Mouse (Mus musculus) adrenal gland, adult 18-20 months (tissue): Measurements from ENCODE around the gene Chd9. TPM values are rescaled to one million over a fixed set of nuclear protein-coding genes. Genes with fewer than 3 reads are reported as not detected.

Source experiments
- DNase-seq, 2 experiments: peaks; one replicate each; pipeline ENCODE4 v3.0.0; 2021 to 2022; ENCODE audit warnings: low spot score in 2 of 2
- total RNA-seq, 2 experiments: library from RNA; stranded (reverse); gene quantifications; 1 replicate in 1 of 2; 2 replicates in 1 of 2; pipeline ENCODE4 v1.2.3; 2021

The Chd9 gene
- total RNA-seq, 2 experiments from 2014 or later = 66.8 to 77.4 TPM

DNA sequence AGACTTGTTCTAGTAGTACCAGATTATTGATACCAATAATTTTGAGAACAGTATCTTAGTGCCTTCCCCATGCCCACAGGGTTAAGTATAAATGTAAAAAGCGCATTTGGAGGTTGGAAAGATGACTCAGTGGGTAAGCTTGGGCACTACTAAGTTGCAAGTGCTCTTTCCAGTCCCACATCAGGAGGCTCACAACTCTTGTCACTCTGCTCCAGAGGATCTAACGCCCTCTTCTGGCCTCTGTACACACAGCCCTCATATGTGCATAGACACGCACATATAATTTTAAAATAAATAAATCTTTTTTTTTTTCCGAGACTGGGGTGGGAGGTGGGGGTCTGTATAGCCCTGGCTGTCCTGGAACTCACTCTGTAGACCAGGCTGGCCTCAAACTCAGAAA lies 131.6 kb downstream of the Chd9 start:
- no peak for DNase-seq

DNA sequence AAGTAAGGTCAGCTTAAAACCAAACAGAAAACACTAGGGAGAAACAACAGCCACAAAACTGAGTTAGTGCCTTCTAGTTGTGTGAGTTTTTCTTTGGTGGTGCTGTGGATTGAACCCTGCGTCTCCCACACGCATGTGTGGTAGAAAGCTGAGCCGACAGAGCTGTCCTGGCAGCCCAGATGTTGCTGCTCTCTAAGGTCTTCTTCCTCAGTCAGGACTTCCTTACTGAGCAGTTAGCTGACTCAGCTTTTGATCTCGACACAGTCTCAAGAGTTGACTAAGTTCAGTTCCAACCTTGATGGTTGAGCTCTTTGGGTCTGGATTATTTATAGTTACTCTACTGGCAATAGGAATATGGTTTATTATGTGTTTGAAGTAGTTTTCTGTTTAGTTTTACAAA lies 133.5 kb downstream of the Chd9 start:
- DNase-seq = no peak

DNA sequence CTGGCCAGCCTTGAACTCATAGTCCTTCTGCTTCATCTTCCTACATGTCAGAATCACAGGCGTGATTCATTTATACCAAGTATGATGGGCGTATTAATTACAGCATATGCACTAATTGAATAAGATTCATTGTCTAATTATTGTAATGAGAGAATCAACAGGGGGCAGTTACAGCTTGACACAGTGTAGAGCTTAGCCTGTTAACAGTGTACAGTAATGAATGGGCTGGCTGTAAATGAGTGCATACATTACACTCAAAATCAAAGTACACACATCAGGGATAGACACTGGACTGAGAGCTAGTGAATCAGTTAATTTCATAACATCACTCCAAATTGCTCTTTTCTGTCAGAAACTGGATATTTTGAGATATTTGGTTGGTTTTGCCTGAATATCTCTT lies 135.9 kb downstream of the Chd9 start:
- no peak for DNase-seq

DNA sequence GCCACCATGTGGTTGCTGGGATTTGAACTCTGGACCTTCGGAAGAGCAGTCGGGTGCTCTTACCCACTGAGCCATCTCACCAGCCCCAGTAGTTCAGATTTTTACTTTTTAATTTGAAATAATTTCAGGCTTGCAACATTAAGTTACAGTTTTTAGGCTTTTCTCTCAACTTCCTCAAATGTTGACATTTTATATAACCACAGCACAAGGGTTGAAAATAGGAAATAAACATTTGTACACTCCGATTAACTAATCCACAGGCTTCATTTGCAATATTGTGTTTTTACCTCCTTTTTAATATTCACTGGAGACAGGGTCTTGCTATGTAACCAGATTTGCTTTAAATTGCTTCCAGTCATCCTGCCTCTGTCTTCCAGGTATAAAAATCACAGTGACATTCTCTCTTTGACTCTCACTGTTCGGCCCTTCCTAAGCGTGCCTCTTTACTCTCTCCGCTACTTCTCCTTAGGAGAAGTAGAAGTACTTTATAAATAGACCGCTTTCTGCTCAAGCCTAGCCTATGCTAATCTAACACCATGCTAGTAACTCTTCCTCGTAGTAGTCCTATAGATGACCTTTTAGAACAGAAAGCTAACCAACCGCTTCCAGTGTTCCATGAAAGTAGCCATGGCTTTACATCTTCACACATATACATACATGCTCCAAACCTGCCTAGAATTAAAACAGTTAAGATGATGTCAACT lies 137.5 kb downstream of the Chd9 start:
- DNase-seq = no peak

DNA sequence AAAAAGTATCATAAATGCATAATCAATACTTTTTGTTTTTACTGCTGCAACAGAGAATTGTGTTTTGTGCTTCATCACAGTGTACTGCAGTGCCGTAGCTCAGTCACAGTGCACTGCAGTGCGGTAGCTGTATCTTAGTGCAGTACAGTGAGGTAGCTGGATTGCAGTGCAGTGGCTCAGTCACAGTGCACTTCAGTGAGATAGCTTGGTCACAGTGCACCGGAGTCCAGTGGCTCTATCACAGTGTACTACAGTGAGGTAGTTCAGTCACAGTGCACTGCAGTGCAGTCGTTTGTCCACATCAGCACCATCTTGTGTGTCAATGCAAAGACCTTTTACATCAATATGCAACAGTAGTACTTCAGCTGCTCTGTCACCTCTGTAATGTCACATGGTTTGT lies 140.2 kb downstream of the Chd9 start:
- no peak for DNase-seq

DNA sequence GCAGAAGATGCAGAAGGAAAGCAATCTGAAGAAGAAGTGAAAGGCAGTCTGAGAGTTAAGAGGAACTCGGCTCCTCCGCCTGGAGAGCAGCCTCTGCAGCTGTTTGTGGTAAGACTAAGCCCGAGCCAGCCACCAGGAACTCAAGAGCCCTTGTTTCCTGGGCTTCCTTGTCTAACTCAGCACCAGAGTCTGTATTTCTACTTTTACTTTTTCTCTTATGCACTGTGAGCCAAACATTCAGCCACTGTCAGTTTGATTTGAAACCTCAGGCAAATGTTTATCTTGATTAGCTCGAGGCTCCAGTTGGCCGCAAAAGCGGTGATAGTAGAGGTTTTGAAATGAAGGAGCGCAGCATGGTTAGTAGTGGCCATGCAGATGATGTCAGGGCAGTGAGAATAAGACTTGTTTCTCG lies 148.8 kb downstream of the Chd9 start:
- no peak for DNase-seq

DNA sequence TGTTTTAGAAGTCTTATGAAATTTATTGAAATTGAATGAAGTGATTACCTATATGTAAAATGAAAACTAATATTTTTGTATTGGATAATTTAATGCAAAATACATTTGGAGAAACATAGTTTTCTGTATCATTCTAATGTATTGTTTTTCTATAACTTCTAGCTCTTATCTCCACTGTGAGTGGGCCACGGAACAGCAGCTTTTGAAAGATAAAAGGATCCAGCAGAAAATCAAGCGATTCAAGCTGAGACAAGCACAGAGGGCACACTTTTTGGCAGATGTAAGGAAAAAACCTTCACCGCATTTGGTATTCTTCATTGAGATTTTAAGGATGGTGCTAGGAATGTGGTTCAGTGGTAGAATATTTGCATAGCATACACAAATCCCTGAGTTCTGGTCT lies 150.6 kb downstream of the Chd9 start:
- DNase-seq = no peak

DNA sequence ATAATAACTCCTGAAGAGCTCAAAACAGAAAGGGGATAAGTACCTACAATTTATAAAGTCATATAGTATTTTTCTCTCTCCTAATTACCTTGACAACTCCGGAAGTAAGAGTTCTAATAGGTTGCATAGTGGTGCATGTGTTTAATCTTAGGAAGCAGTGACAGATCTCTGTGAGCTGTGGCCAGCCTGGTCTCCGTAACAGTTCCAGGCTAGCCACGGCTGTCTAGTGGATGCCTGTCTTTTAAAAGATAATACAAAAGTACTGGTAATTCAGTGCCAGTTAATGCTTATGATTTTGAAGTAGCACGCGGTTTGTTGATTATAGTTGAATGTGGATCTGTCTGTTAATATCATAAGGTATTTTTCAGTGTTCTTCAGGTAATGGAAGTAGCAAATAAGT lies 151.1 kb downstream of the Chd9 start:
- DNase-seq = no peak

DNA sequence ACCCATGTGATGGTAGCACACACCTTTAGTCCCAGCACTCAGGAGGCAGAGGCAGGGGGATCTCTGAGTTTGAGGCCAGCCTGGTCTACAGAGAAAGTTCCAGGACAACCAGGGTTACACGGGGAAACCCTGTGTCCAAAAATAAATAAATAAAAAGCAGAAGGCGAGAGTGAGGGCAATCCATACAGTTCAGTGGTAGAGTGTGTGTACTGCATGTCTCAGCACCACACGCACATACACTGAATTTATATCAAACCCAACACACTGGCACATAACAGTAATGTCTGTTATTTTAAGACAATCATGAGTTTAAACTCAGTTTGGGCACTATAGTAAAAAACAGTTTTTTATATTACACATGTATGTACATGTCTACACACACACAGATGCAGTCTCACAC lies 153.9 kb downstream of the Chd9 start:
- no peak for DNase-seq

DNA sequence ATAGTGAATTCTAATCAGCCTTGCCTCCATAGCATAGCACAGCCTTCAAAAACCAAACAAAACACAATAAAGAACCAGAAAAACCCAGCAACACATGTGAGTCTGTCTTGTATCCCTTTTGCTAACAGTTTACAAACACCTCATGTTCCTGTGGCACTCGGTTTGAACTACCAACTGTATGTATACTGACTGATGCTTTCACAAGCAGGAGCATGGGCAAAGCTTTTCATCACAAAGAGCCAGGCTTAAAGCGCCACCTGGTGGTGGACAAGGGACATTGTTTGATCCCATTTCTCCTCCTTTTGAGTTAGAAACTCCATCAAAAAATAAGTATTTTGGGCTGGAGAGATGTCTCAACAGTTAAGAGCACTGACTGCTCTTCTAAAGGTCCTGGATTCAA lies 191.6 kb downstream of the Chd9 start:
- DNase-seq = peak; percentile 56 to 69

DNA sequence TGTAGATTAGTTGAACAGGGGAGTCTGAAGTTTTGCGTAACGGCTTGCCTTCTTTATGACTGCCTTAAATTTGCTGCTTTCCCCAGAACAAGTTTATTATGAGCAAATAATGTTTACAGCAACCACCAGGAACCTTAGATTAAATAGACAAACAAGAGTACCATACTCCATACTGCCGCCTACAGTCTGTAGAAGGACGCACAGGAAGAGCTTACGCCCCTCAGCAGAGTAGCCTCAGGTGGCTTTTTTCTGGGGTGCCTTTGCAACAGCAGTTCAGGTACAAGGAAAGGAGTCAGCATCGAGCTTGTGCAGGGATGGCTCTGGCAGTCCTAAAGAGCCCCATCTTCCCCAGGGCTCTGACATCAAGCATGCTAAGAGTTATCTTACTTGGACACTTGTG lies 206.3 kb downstream of the Chd9 start:
- DNase-seq = no peak

DNA sequence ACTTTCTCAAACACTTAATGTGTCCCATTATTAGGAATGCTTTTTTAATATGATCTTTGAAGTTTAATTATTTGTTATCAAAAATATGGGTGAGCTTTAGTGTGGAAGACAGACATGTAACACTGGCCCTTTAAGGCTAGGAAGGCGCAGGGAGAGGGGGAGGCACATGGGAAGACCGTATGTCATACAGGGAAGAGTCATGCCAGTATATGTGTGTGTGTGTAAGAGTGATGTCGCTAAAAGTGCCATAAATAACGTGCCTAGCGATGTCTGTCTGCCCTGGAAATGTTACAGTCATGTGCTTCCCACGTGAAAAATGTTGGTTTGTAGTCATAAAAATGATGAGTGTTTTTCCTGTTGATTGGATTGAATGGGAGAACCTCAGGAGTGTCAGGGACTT lies 208.8 kb downstream of the Chd9 start:
- no peak for DNase-seq

DNA sequence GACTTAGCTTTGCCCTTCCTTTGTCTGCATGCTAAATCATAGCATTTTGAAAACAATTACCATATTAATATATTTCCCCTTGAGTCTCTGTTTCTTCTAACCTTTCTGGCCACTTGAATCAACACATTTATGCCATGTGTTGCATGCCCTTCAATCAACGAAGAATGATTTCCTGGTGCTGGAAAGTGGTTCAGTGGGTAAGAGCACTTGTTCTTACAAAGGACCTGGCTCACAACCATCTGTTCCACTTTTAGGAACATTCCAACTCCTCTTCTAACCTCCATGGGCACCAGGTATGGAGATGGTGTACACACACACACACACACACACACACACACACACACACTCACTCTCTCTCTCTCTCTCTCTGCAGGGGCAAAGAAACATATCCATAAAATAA lies 210.5 kb downstream of the Chd9 start:
- DNase-seq = no peak

DNA sequence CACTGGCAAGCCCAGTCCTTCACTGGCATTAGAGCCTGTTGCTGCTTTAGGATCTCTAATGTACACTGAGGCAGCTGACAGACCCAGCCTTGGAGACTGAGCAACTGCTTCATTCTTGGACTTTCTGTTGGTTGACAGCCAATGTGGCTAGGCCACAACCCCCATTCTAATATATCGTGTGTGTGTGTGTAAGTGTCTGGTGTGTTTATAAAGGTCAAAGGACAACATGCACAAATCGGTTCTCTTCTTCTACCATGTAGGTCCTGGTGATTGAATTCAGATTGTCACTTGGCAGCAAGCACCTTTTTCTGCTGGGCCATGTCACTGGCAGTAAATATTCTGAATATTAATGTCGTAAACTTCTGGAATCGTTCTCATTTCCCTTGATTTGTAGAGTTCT lies 218.2 kb downstream of the Chd9 start:
- no peak for DNase-seq

DNA sequence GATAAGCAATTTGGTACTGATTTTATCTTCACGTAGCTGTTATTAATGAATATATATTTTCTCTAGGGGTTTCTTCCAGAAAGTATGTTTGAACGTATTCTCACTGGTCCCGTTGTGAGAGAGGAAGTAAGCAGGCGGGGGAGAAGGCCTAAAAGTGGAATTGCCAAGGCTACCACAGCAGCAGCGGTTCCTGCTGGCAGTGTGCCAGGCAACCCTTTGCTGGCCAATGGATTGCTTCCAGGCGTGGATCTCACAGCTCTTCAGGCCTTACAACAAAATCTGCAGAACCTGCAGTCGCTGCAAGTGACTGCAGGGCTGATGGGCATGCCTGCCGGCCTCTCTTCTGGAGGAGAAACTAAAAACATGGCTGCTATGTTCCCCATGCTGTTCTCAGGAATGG lies 222.9 kb downstream of the Chd9 start:
- peak; percentile 54 to 70 for DNase-seq

DNA sequence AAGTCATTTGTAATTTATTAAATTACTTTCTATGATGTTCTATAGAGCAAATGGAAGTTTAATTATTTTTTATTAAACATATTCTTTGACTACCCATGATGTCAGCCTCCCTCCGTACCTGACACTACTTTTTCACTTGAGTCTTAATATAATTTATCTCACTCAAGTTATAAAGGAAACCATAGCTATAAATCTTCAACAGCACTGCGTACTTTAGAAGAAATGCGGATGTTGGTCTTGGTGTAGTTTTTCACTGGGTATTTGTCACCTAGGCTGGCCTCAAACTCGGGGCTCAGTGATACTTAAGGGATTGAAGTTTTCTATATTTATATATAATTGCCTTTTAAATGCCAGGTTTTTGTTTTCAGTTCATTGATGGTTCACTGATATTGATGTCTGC lies 226.3 kb downstream of the Chd9 start:
- DNase-seq = no peak

DNA sequence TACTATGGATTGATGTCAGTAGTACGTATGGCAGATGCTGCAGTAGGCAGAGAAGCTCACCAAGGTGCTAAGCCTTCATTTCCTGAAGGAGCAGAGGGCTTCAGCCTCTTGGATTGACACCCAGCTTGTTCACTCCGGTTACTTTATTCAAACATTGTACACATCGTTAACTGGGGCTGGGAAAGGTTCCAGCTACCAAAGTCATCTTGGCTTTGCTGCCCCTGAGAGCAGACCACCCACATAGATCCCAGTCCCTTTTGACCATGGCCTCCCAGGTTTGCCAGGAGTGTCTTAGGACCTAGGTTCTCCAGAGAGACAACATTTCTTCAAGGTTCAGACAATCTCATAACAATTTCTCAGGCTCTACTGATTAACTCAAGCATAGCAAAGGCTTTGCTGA lies 228.7 kb downstream of the Chd9 start:
- no peak for DNase-seq

DNA sequence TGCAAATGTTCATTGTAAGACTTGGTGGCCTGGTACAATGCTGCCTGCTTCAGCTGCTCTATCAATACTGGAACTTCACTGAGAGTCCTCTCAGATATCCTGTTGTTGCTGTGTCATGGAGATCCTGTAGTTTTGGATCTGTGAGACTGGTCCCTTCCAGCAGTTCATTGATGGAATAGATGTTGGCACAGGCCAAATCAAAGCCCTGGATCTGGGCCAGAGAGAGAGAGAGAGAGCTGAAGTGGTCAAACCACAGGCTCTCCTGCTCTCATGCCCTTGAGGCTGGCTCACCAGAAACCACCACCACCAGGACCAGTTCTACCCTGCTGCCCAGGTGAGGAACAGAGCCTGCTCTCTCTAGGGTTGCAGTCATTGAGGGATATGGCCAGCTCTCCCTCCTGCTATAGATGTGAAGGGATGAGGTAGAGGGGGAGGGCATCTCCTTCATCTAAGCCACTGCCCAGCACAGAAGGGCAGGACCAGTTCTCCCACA lies 231.0 kb downstream of the Chd9 start:
- DNase-seq = no peak

DNA sequence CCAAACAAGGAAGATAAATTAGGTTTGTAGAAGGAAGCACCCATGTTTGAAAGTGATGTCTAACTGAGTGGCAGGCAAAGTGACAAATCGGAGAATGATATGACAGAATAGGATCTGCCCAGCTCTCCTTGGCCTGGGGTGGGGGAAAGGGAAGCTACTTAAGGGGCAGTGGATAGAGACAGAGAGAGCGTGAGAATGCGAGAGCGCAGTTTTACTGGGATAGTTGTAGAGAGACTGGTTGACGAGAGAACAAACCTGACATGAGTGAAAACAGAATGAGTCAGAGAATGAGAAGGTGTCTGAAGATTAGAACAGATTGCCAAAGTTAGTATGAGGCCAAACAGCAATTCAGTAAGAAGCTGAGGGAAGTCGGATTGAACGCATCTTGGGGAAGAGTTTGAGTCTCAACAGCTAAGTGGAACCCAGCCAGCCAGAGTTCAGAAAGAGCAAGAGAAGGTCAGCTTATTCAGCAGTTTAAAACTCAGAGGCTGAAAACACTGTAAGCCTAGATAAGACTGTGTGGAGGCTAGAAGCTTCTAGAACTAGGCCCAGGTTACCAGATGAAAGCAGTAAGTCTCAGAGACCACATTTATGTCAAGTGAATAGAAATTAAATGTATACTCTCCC lies 231.8 kb downstream of the Chd9 start:
- DNase-seq = no peak

DNA sequence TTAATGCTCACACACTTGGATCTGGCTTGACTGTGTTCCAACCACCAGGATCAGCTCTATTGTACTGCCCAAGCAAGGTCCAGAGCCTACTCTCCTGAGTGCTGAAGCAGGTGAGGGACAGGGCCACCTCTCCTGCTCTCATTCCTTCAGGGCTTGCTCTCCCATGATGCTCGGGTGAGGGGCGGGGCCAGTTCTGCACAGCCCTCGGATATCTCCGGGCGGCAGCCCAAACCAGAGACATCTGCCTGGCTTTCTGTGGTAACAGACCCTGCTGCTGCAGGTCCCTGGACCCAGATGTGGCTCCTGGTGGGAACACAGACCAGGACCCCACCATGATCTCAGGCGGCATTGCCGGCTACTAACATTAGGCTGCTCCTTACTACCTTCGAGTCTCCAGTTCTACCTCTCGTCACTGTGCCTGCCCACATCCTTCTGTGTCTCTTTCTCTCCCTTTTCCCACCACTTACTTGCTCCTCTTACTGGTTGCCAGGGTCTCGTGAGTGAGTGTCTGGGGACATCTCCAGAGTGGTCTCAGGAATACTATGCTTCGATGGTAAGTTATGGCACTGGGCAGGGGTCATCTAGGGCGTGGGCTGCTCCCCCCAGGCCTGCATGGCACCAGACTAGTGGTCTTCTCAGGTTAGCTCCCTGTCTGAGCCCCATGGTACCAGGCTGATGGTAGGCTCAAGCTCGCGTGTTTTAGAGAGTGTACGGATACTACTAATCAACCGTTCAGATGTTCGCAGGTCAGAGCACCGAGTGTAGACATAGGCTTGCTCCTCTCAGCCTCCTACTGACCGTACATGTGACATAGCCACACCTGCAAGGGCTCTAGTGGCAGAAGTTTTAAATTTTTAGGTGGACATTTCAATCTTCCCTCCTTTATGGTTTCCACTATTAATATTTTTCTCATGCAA lies 232.7 kb downstream of the Chd9 start:
- DNase-seq = no peak

DNA sequence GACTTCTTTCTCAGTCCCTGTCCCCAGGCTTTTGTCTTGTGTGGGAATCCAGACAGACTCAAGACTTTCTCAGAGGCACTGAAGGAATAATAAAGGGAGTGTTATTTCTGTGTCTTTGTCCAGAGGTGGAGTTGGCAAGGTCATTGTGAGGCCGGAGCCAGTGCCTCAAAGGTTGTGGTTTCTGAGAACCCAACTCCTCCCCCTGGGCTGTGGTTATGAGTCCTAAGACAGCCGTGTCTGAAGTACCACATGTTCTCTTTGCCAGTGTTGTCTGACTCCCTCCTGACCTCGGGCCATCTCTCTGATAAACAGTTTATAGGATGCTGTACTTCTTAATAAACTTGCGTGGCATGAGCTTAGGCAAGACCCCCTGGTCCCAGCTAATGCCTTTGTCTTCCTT lies 237.0 kb downstream of the Chd9 start:
- no peak for DNase-seq

DNA sequence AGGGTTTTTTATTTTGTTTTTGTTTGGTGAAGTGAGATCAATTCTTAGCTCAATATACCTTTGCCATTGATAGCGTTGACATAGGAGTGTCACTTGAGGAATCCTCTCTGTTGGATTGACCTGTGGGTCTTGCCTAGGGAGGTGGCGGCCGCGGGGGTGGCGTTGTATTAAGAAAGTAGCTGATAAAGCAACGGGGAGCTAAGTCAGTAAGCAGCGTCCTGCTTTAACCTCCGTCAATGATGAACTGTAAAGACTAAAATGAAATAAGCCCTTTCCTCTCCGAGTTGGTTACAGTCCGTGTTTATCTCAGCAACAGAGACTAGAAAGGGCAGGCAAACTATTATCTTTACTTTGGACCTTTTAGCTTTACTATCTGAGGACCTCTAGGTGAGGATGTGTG lies 241.3 kb downstream of the Chd9 start:
- peak in 1 of 2 experiments; percentile 26 for DNase-seq
